Mouse (Mus musculus) cerebellum, adult 2 months (tissue): Measurements from ENCODE around the gene Triobp. TPM values are rescaled to one million over a fixed set of nuclear protein-coding genes. Genes with fewer than 3 reads are reported as not detected.

ENCODE experiments used
- DNase-seq, 2 experiments: peaks; one replicate each; pipeline ENCODE4 v3.0.0; 2021
- H3K27ac ChIP-seq: fragments of 200-500 bp; 2 replicates; pipeline ENCODE4 v1.5.1; 2012; ENCODE audit warnings: low read length, control low read depth, inconsistent platforms; ENCODE audit not compliant: insufficient read depth
- H3K27me3 ChIP-seq: fragments of 200-500 bp; 2 replicates; pipeline ENCODE4 v1.6.1; 2012; ENCODE audit warnings: inconsistent platforms, mild to moderate bottlenecking, low read length, moderate library complexity; ENCODE audit not compliant: control insufficient read depth, insufficient read depth
- H3K4me1 ChIP-seq: fragments of 200-500 bp; 2 replicates; pipeline ENCODE4 v1.6.1; 2011; ENCODE audit warnings: low read length; ENCODE audit not compliant: control insufficient read depth, insufficient read depth
- H3K4me3 ChIP-seq: fragments of 200-500 bp; replicated peaks from 2 replicates; pipeline ENCODE3; 2011; ENCODE audit warnings: mild to moderate bottlenecking, low read depth, low read length, control low read depth; ENCODE audit not compliant: insufficient read depth
- CTCF ChIP-seq: fragments of 200-500 bp; IDR thresholded peaks from 2 replicates; pipeline ENCODE4 v1.5.1; 2011; ENCODE audit warnings: low read depth, mild to moderate bottlenecking, control low read depth, low read length, moderate library complexity, borderline replicate concordance; ENCODE audit not compliant: insufficient read depth
- POLR2A ChIP-seq: fragments of 200-500 bp; IDR thresholded peaks from 2 replicates; pipeline ENCODE4 v1.6.1; 2011; ENCODE audit warnings: low read length, control low read depth, borderline replicate concordance; ENCODE audit not compliant: insufficient read depth
- WGBS: fragments of 180-500 bp; shearing (Covaris S2); methylation state at CpG from one replicate; pipeline ENCODE4 v1.1.7; 2018; 5-methylcytosine and 5-hydroxymethylcytosine counted together
- polyA plus RNA-seq: library from polyadenylated mRNA; depleted of rRNA; stranded (reverse); fragments of >200 nt; gene quantifications from 2 replicates; pipeline ENCODE4 v1.2.3, GENCODE M21; 2012

The Triobp gene
- polyA plus RNA-seq, 1 experiment, result 35.3 TPM

GRCm38 (mm10) chr15:79025687-79026308, 78.3 kb downstream of the Triobp start:
- H3K27me3 ChIP-seq, result no peaks in the 10 kb centered on the region
- TF ChIP-seq CTCF, result no peak
- TF ChIP-seq POLR2A, result no peak
- no peak for DNase-seq
- H3K4me1 ChIP-seq, result peaks cover 6% of the 10 kb centered on the region
- H3K4me3 ChIP-seq, result peak overlapping the region; percentile 5
- WGBS, result 26% methylated on average over 15 of the region's 18 CpGs
- H3K27ac ChIP-seq, result no peak overlapping the region

GRCm38 (mm10) chr15:79026511-79027290, 79.2 kb downstream of the Triobp start:
- WGBS, result 29% methylated on average over 14 of the region's 14 CpGs
- TF ChIP-seq CTCF (no peak), POLR2A (no peak)
- no peaks in the 10 kb centered on the region for H3K27me3 ChIP-seq
- H3K4me3 ChIP-seq, result peak overlapping the region; percentile 70
- peak; percentile 34 to 49 for DNase-seq
- H3K27ac ChIP-seq, result peak overlapping the region; percentile 86; the same call in 1 of the 2 replicates
- H3K4me1 ChIP-seq, result peaks cover 6% of the 10 kb centered on the region

- Histone ChIP-seq H3K27ac (peak overlapping the region; percentile 86), H3K4me3 (peak overlapping the region; percentile 70), H3K27me3 (no peaks in the 10 kb centered on the region), H3K4me1 (peaks cover 6% of the 10 kb centered on the region)
- 3% methylated on average over 43 of the region's 46 CpGs for WGBS
- DNase-seq, result peak in 1 of 2 experiments; percentile 57
- no peak for TF ChIP-seq POLR2A
- no peak for TF ChIP-seq CTCF
Measured at GRCm38 (mm10) chr15:79027291-79028205, 80.0 kb downstream of the Triobp start.

GRCm38 (mm10) chr15:79028237-79028738, 80.8 kb downstream of the Triobp start, which contains the start of gene H1f0:
Gene H1f0 (plus strand): TSS chr15:79028450.
- peak; percentile 96 to 97 for DNase-seq
- under 1% methylated on average over 57 of the region's 58 CpGs for WGBS
- H3K27ac ChIP-seq, result peak within 1 kb of the TSS; percentile 98
- TF ChIP-seq CTCF (no peak), POLR2A (peak; percentile 82)
- H3K4me3 ChIP-seq, result peak within 1 kb of the TSS; percentile 70
- peaks cover 6% of the 10 kb centered on the region for H3K4me1 ChIP-seq
- no peaks in the 10 kb centered on the region for H3K27me3 ChIP-seq

- 3% methylated on average over 16 of the region's 16 CpGs for WGBS
- H3K27ac ChIP-seq, result peak overlapping the region; percentile 98
- no peak for DNase-seq
- H3K4me1 ChIP-seq, result peaks cover 6% of the 10 kb centered on the region
- TF ChIP-seq POLR2A (no peak), CTCF (no peak)
- H3K4me3 ChIP-seq, result peak overlapping the region; percentile 70
- no peaks in the 10 kb centered on the region for H3K27me3 ChIP-seq
Measured at GRCm38 (mm10) chr15:79028823-79029484, 81.4 kb downstream of the Triobp start.

GRCm38 (mm10) chr15:79029519-79030241, 82.2 kb downstream of the Triobp start:
- peak overlapping the region; percentile 64; the same call in 1 of the 2 replicates for H3K27ac ChIP-seq
- DNase-seq, result no peak
- 1% methylated on average over 11 of the region's 11 CpGs for WGBS
- no peaks in the 10 kb centered on the region for H3K27me3 ChIP-seq
- H3K4me1 ChIP-seq, result peaks cover 6% of the 10 kb centered on the region
- H3K4me3 ChIP-seq, result peak overlapping the region; percentile 70
- no peak for TF ChIP-seq CTCF
- TF ChIP-seq POLR2A, result no peak
